Mouse (Mus musculus): ENCODE results near the gene Secisbp2.
"Not testable (repeated sequence)": the region's sequence is repeated elsewhere in the genome, so short reads cannot be mapped to it uniquely, and the experiment has no call there.

The Secisbp2 gene

GRCm38 (mm10) chr13:51651408-51652064 lies at the start of gene Secisbp2:
Secisbp2 (plus strand) TSS chr13:51651697.
- peak; percentile 92 for DNase-seq (ENCODE audit: low spot score in 2 of 2)

- DNase-seq (ENCODE audit: low spot score in 2 of 2) = no peak
Measured at GRCm38 (mm10) chr13:51602764-51603163, 48.7 kb upstream of the Secisbp2 start.

- DNase-seq (ENCODE audit: low spot score in 2 of 2) = peak; percentile 69 to 73
Measured at GRCm38 (mm10) chr13:51603221-51603893, 48.1 kb upstream of the Secisbp2 start.

- peak; percentile 44 to 71 for DNase-seq (ENCODE audit: low spot score in 2 of 2)
Measured at GRCm38 (mm10) chr13:51603894-51604244, 47.6 kb upstream of the Secisbp2 start.

GRCm38 (mm10) chr13:51609231-51609630 lies 42.3 kb upstream of the Secisbp2 start:
- DNase-seq (ENCODE audit: low spot score in 2 of 2) = no peak

- DNase-seq (ENCODE audit: low spot score in 2 of 2) = no peak
Measured at GRCm38 (mm10) chr13:51611060-51611459, 40.4 kb upstream of the Secisbp2 start.

GRCm38 (mm10) chr13:51611500-51611899 lies 40.0 kb upstream of the Secisbp2 start:
- DNase-seq (ENCODE audit: low spot score in 2 of 2) = no peak

GRCm38 (mm10) chr13:51615815-51616214 lies 35.7 kb upstream of the Secisbp2 start:
- no peak for DNase-seq (ENCODE audit: low spot score in 2 of 2)

- DNase-seq (ENCODE audit: low spot score in 2 of 2) = peak; percentile 79 to 80
Measured at GRCm38 (mm10) chr13:51616417-51617044, 35.0 kb upstream of the Secisbp2 start.

GRCm38 (mm10) chr13:51617306-51617705 lies 34.2 kb upstream of the Secisbp2 start:
- DNase-seq (ENCODE audit: low spot score in 2 of 2) = no peak

GRCm38 (mm10) chr13:51617861-51618260 lies 33.6 kb upstream of the Secisbp2 start:
- DNase-seq (ENCODE audit: low spot score in 2 of 2) = peak; percentile 29

GRCm38 (mm10) chr13:51618602-51619001 lies 32.9 kb upstream of the Secisbp2 start:
- no peak for DNase-seq (ENCODE audit: low spot score in 2 of 2)

- no peak for DNase-seq (ENCODE audit: low spot score in 2 of 2)
Measured at GRCm38 (mm10) chr13:51622626-51623025, 28.9 kb upstream of the Secisbp2 start.

GRCm38 (mm10) chr13:51623678-51624077 lies 27.8 kb upstream of the Secisbp2 start:
- DNase-seq (ENCODE audit: low spot score in 2 of 2) = no peak

GRCm38 (mm10) chr13:51628273-51628848 lies 23.1 kb upstream of the Secisbp2 start:
- DNase-seq (ENCODE audit: low spot score in 2 of 2) = no peak

- no peak for DNase-seq (ENCODE audit: low spot score in 2 of 2)
Measured at GRCm38 (mm10) chr13:51631354-51631992, 20.0 kb upstream of the Secisbp2 start.

- no peak for DNase-seq (ENCODE audit: low spot score in 2 of 2)
Measured at GRCm38 (mm10) chr13:51632560-51633218, 18.8 kb upstream of the Secisbp2 start.

GRCm38 (mm10) chr13:51635384-51635783 lies 16.1 kb upstream of the Secisbp2 start:
- DNase-seq (ENCODE audit: low spot score in 2 of 2) = not testable (repeated sequence)

- DNase-seq (ENCODE audit: low spot score in 2 of 2) = no peak
Measured at GRCm38 (mm10) chr13:51638958-51639357, 12.5 kb upstream of the Secisbp2 start.

- no peak for DNase-seq (ENCODE audit: low spot score in 2 of 2)
Measured at GRCm38 (mm10) chr13:51641424-51641823, 10.1 kb upstream of the Secisbp2 start.

- DNase-seq (ENCODE audit: low spot score in 2 of 2) = no peak
Measured at GRCm38 (mm10) chr13:51642171-51642778, 9.2 kb upstream of the Secisbp2 start.

Data from right cerebral cortex, postnatal 36 days (tissue).